Mouse (Mus musculus) small intestine, adult 2 months (tissue): ENCODE measurements around the gene Ston2.

ENCODE experiments used
- CTCF ChIP-seq: fragments of 200-500 bp; IDR thresholded peaks from 2 replicates; pipeline ENCODE4 v1.5.1; 2012; ENCODE audit warnings: low read depth, mild to moderate bottlenecking, control low read depth, inconsistent platforms, low read length, moderate library complexity, mixed read lengths; ENCODE audit not compliant: insufficient replicate concordance, insufficient read length; ENCODE audit errors: extremely low read depth
- POLR2A ChIP-seq: fragments of 200-500 bp; IDR thresholded peaks from 2 replicates; pipeline ENCODE4 v1.6.1; 2012; ENCODE audit warnings: low read depth, mild to moderate bottlenecking, control low read depth, inconsistent platforms, low read length, moderate library complexity

DNA sequence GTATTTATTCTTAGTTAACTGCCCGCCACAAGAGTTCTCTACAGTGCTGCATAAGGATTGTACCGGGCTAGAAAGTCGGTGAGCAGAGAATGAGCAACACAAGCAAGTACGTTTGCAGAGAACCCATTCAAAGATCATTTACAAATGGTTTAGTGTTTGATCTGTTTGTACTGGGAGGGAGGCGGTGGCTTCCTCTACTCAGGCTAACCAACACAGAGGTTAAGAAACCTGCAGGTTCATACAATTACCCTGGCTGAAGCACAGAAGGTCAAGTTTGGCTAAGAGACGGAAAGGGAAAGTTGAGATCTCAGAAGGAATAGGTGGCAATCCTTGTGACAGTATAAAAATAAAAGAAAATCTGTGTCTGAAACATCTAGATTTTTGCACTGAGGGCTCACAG, 72.5 kb downstream of the Ston2 start:
- TF ChIP-seq POLR2A: no peak
- TF ChIP-seq CTCF: no peak
